Mouse (Mus musculus) kidney, adult 2 months (tissue): ENCODE measurements around the gene Hist1h1b. TPM values are rescaled to one million over a fixed set of nuclear protein-coding genes. Genes with fewer than 3 reads are reported as not detected.
"Not testable (repeated sequence)": the region's sequence is repeated elsewhere in the genome, so short reads cannot be mapped to it uniquely, and the experiment has no call there.

Source experiments
- DNase-seq: peaks from one replicate; pipeline ENCODE4 v3.0.0; 2021
- H3K27ac ChIP-seq: fragments of 200-500 bp; 2 replicates; pipeline ENCODE4 v1.5.1; 2012; ENCODE audit warnings: low read depth, low read length, control low read depth, inconsistent platforms; ENCODE audit not compliant: insufficient read depth
- H3K27me3 ChIP-seq: fragments of 200-500 bp; replicated peaks from 2 replicates; pipeline ENCODE4 v1.6.1; 2012; ENCODE audit warnings: mild to moderate bottlenecking, moderate library complexity, low read length, inconsistent platforms; ENCODE audit not compliant: control insufficient read depth, insufficient read depth
- H3K36me3 ChIP-seq: fragments of 200-500 bp; 2 replicates; pipeline ENCODE4 v1.6.1; 2012; ENCODE audit warnings: mild to moderate bottlenecking, moderate library complexity, low read length, inconsistent platforms; ENCODE audit not compliant: control insufficient read depth, insufficient read depth
- H3K4me1 ChIP-seq: fragments of 200-500 bp; 2 replicates; pipeline ENCODE4 v1.6.1; 2011; ENCODE audit warnings: low read length; ENCODE audit not compliant: control insufficient read depth, insufficient read depth
- H3K4me3 ChIP-seq: fragments of 200-500 bp; 2 replicates; pipeline ENCODE4 v1.5.1; 2011; ENCODE audit warnings: mild to moderate bottlenecking, low read depth, low read length, control low read depth; ENCODE audit not compliant: insufficient read depth
- CTCF ChIP-seq: fragments of 200-500 bp; conservative IDR thresholded peaks from 2 replicates; pipeline ENCODE4 v1.5.1; 2011; ENCODE audit warnings: low read depth, mild to moderate bottlenecking, control low read depth, low read length, moderate library complexity, mixed read lengths; ENCODE audit not compliant: insufficient read depth, insufficient read length
- POLR2A ChIP-seq: fragments of 200-500 bp; IDR thresholded peaks from one replicate; pipeline ENCODE4 v1.6.1; 2011; ENCODE audit warnings: low read depth, low read length, control low read depth
- WGBS: fragments of 180-500 bp; shearing (Covaris S2); methylation state at CpG from one replicate; pipeline ENCODE4 v1.1.7; 2018; 5-methylcytosine and 5-hydroxymethylcytosine counted together
- polyA plus RNA-seq: library from polyadenylated mRNA; depleted of rRNA; stranded (reverse); fragments of >200 nt; gene quantifications from 2 replicates; pipeline ENCODE4 v1.2.3, GENCODE M21; 2012

The Hist1h1b gene
- polyA plus RNA-seq, 1 experiment = not detected

DNA sequence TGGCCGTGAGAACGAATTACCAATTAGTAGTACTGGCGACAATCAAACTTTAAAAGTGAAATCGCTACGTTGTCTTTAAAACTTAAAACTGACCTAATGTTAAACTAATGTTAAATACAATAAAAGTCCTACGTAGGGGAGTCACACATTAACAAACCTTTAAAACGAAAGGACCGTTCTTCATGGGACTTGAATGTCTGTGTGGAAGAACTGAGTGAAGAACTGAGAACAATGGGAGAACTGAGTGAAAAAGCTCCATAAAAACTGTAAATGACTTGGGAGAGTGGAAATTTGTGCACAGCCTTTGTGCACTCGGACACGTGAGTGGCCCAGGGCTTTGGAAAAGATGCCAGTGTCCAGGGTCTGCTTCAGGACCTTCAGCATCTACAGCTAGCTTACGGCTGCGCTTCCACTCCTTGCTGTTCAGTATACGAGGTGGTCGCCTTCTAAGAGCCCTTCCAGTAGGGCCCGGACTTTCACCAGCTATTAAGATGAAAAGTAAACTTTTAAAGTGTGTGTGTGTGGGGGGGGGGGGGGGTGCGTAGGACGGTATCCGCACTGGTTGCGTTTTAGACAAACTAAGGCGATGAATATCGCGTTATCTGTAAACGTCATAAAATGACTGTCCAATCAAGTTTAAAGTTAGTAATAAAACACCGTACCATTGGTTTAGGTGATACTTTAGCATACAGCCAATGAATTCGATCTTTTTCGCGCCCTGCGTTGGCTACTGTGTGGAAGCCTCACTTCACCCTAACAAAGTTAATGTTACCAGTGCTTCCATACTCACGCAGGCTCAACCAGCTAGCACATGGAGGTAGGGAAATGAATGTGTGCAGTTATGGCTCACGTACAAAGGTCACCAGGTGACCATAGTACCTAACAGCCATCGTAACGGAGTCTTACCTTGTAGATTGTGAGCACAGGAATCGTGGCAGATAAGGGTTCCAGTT, 1.3 kb downstream of the Hist1h1b start:
- Histone ChIP-seq H3K4me3 (peak overlapping the region; percentile 58), H3K27me3 (no peaks in the 10 kb centered on the region; the same call in none of the 2 replicates), H3K36me3 (no peaks in the 10 kb centered on the region), H3K4me1 (no peaks in the 10 kb centered on the region; the same call in 1 of the 2 replicates), H3K27ac (no peak overlapping the region; the same call in 1 of the 2 replicates)
- no peak for TF ChIP-seq CTCF
- no peak for TF ChIP-seq POLR2A
- DNase-seq = peak; percentile 79
- 2% methylated on average over 33 of the region's 33 CpGs for WGBS

DNA sequence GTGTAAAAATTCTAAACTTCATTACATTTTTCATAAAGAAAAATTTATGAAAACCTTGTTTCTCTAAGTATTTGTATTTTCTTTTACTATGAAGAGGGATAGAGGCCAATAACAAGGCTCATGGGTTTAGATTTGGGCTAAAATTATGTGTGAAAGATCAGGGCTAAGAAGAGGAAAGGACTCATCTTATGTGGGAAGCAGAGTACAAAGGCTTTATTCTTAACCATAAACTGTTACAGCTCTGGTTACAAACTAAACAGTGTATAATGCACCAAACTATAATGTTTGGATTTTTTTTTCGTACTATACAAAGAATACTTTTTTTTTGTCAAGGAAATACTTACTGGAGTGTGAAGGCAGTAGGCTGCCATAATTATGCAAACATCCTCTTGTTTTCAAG, 24.7 kb downstream of the Hist1h1b start:
- WGBS = 80% methylated on average over 1 of the region's 1 CpGs
- H3K4me1 ChIP-seq = no peaks in the 10 kb centered on the region
- no peak for DNase-seq
- H3K4me3 ChIP-seq = no peak overlapping the region
- H3K36me3 ChIP-seq = no peaks in the 10 kb centered on the region
- H3K27ac ChIP-seq = no peak overlapping the region
- TF ChIP-seq POLR2A (no peak), CTCF (no peak)
- 0 out of 2 replicates have a peak, but pooled peaks cover 1% of the 10 kb centered on the region for H3K27me3 ChIP-seq

DNA sequence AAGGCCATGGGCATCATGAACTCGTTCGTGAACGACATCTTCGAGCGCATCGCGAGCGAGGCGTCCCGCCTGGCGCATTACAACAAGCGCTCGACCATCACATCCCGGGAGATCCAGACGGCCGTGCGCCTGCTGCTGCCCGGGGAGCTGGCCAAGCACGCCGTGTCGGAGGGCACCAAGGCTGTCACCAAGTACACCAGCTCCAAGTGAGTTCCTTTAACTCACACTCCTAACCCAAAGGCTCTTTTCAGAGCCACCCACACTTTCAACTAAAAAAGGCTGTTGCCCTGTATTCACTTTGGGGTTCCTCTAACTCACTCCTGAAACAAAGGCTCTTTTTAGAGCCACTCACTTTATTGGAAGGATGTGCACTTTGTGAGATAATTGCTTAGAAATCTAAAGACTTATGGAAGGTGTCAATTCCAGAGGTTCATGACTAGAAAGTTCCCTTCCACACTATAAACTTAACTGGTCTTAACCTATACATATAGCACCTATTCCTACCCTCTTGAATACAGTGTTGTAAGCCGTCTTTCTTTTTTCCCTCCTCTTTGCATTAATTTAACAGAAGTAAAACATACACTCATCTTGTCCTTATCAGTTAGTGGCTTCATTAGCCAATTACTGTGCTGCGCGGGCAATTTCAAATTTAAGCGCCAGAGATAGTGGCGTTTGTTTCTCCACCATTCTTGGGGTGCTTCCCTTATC, 26.0 kb downstream of the Hist1h1b start:
- 2% methylated on average over 26 of the region's 26 CpGs for WGBS
- H3K27ac ChIP-seq, H3K27me3 ChIP-seq, H3K36me3 ChIP-seq, H3K4me3 ChIP-seq, H3K4me1 ChIP-seq: not testable (repeated sequence)
- DNase-seq = peak; percentile 16

DNA sequence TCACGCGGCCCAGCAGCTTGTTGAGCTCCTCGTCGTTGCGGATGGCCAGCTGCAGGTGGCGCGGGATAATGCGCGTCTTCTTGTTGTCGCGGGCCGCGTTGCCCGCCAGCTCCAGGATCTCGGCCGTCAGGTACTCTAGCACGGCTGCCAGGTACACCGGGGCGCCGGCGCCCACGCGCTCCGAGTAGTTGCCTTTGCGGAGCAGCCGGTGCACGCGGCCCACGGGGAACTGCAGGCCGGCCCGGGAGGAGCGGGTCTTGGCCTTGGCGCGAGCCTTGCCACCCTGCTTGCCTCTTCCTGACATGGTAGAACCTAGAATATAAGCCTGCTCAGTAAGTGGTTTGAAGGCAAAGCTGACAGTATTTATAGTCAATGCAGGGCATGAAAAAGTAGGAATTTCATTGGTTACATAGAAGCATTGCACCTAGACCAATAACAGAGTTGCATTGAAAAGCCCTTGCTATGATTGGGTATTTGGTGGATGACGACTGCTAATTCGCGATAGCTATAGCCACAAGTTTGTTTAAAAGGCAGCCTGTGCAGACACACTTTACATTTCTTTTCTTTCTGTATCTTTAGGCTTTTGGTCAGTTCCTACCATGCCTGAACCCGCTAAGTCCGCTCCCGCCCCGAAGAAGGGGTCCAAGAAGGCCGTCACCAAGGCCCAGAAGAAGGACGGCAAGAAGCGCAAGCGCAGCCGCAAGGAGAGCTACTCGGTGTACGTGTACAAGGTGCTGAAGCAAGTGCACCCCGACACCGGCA, 26.7 kb downstream of the Hist1h1b start, which contains the start of the genes Hist1h2ak and Hist1h2bn:
TSS of gene Hist1h2ak (minus strand) at position 304 of the 762 bp plus-strand sequence.
TSS of gene Hist1h2bn (plus strand) at position 600 of the 762 bp plus-strand sequence.
- peak; percentile 86 for DNase-seq
- not testable (repeated sequence) for H3K4me1 ChIP-seq, H3K27me3 ChIP-seq, H3K36me3 ChIP-seq
- 3% methylated on average over 48 of the region's 50 CpGs for WGBS
- Histone ChIP-seq H3K4me3 (peak within 1 kb of the TSS; percentile 90), H3K27ac (peak within 1 kb of the TSS; percentile 90)

DNA sequence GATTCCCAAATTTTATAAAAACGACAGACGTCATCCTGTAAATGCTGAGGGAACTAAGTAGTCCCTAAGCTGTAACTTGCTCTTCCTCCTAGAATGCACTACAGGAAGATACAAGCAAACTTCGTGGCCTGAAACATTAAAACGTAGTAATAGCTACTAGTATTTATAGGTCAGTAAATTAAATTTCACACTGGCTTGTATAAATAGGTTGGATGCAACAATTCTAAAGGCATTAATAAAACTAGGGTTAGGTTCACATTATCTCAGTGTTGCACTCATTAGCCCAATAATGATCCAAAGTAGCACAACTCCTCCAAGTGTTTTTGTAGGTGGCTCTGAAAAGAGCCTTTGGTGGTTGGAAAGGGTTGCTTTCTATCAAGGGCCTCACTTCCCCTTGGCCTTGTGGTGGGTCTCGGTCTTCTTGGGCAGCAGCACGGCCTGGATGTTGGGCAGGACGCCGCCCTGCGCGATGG, 27.3 kb downstream of the Hist1h1b start:
- TF ChIP-seq CTCF (no peak), POLR2A (no peak)
- no peaks in the 10 kb centered on the region for H3K36me3 ChIP-seq
- peak overlapping the region; percentile 19; the same call in 1 of the 2 replicates for H3K27ac ChIP-seq
- H3K4me3 ChIP-seq = peak overlapping the region; percentile 67; the same call in 1 of the 2 replicates
- H3K27me3 ChIP-seq = 0 out of 2 replicates have a peak, but pooled peaks cover 1% of the 10 kb centered on the region
- WGBS = 13% methylated on average over 10 of the region's 10 CpGs
- no peaks in the 10 kb centered on the region for H3K4me1 ChIP-seq
- no peak for DNase-seq

DNA sequence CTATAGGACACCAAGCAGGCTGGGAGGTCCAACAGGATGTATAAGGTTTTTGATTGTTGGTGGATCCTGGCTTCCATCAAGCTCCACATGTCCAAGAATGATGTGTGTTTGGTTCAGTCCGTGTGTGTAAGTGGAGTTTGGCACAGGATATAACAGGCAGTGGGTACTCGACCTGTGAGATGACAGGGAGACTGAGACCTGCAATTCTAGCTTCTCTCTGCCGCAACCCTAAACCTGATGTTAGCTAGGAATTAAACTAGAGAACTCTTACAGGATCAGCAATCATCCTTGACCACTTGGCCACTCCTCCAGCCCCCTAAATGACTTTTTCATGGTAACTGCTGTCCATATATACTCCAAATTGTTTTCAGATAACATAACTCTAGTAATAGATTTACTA, 28.1 kb downstream of the Hist1h1b start:
- Histone ChIP-seq H3K27ac (no peak overlapping the region), H3K4me3 (no peak overlapping the region), H3K27me3 (0 out of 2 replicates have a peak, but pooled peaks cover 1% of the 10 kb centered on the region), H3K36me3 (no peaks in the 10 kb centered on the region), H3K4me1 (no peaks in the 10 kb centered on the region)
- no peak for TF ChIP-seq POLR2A
- TF ChIP-seq CTCF = no peak
- no peak for DNase-seq
- WGBS = 50% methylated on average over 3 of the region's 3 CpGs

DNA sequence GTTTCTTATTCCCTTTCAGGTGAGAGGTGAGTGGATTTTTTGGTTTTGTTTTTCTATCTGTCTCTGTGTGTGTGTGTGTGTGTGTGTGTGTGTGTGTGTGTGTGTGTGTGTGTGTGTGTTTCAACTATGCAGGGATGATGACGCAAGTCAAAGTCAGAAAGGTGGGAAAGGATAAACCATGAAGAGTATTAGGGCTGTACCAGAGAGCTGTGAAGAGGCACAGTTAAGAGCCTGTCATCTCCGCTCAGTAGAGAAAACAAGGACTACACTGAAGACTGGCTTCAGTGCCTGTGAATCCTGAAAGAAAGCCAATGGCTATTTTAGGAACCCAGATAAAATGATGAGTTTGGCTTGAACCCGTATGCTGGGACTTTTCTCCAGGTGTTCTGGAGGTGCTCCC, 28.6 kb downstream of the Hist1h1b start:
- no peak overlapping the region for H3K27ac ChIP-seq
- H3K4me1 ChIP-seq = no peaks in the 10 kb centered on the region
- 89% methylated on average over 3 of the region's 3 CpGs for WGBS
- no peak for DNase-seq
- H3K36me3 ChIP-seq = no peaks in the 10 kb centered on the region
- H3K4me3 ChIP-seq = no peak overlapping the region
- TF ChIP-seq CTCF (no peak), POLR2A (no peak)
- 0 out of 2 replicates have a peak, but pooled peaks cover 1% of the 10 kb centered on the region for H3K27me3 ChIP-seq
